Mouse (Mus musculus) c-Kit-positive CD71-positive TER-119-positive erythroid progenitor cells, embryonic 14.5 days (primary cell): ENCODE data around the gene Grk3.
A peak's percentile ranks its signal among the peaks of the same experiment; 100 is the strongest.

Experiments
- DNase-seq: peaks from one replicate; pipeline ENCODE4 v3.0.0-alpha.2; 2013; ENCODE audit warnings: low spot score

Grk3 gene

GRCm38 (mm10) chr5:112935436-112935835 lies 80.2 kb downstream of the Grk3 start:
- DNase-seq: no peak

DNA sequence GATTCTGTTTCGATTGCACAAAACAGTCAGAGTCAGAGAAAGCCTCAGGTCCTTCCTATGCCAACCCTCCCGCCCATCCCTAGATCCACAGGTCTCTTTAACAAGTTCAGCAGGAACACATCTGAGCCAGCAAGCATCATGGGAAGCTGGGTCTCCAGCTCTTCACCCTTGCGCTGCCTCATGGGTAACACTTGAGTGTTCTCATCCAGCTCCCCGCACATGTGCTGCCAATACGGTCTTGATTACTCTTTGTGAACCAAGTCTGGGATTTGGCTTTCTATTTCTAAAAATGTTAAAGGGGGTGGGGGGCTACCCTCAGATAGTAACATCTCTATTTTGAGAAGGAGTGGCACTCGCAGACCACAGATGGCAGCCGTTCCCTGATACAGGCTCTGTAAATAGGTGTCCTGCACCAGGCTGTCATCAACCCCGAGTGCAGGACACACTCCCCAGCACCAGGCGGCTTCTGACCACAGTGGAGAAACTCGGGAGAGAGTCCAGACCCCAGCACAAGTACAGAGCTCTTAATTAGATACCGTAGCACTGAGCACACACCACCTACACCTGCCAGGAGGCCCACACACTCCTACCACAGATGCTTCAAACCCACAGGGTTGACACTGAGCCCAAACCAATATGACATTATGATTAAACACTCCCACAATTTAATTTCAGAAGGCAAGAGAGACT lies 82.6 kb downstream of the Grk3 start:
- no peak for DNase-seq

DNA sequence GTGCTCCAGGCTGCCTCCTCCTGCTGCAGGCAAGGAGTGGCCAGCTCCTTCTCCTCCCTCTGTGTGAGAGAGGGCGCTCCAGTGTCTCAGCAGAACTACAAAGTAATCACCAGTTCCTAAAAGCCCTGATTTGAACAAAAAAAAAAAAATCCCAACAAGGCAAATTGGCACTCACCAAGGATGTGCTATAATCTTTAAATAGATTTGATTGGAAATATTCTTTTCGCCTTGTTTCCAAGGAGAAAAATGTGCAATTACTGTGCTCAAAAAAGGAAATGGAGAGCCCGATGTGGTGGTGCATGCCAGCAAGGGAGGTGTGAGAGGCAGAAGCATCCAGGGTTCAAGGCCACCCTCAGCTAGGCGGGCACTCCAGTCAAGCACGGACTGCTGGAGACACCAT lies 83.7 kb downstream of the Grk3 start:
- DNase-seq: no peak

- DNase-seq: no peak
Observed at GRCm38 (mm10) chr5:112928201-112928881, 87.2 kb downstream of the Grk3 start.

GRCm38 (mm10) chr5:112925422-112925821 lies 90.2 kb downstream of the Grk3 start:
- no peak for DNase-seq

DNA sequence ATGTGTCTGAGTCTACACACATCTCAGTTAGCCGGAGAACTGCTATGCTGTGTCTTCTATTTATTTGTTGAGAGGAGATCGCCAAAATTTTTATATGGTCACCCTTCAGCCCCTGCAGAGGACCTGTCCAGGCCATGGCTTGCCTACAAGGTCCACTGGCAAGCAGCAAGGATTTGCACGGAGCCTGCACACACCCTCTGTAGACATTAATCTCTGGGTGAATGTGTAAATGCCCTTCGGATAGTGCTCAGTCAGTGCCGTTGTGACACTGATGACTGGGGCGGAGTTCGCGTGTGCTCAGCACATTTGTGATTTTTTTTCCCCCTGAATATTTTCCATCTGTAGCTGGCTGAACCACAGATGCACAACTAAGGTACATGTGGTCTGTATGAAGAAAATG lies 90.8 kb downstream of the Grk3 start:
- DNase-seq: no peak

- no peak for DNase-seq
Observed at GRCm38 (mm10) chr5:112923841-112924240, 91.8 kb downstream of the Grk3 start.

DNA sequence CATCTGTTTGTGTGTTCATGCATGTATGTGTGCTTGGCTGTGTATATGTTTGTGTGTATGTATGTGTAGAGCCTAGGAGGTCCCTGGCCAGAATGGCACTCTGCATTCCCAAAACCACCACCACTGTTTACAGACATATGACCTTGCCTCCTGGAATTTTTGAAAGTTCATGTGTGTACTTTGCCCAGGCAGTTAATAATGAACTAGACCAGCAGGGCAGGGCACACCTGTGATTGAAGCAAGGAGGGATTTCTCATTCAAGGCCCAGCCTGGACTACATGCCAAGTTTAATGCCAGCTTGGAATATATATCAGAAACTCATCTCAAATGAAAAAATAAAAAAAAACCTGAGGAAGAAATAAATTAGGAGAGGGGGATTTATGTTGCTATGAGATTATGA lies 93.7 kb downstream of the Grk3 start:
- DNase-seq: no peak

- no peak for DNase-seq
Observed at GRCm38 (mm10) chr5:112910381-112910780, 105.2 kb downstream of the Grk3 start.

GRCm38 (mm10) chr5:112908169-112908614 lies 107.4 kb downstream of the Grk3 start:
- no peak for DNase-seq

DNA sequence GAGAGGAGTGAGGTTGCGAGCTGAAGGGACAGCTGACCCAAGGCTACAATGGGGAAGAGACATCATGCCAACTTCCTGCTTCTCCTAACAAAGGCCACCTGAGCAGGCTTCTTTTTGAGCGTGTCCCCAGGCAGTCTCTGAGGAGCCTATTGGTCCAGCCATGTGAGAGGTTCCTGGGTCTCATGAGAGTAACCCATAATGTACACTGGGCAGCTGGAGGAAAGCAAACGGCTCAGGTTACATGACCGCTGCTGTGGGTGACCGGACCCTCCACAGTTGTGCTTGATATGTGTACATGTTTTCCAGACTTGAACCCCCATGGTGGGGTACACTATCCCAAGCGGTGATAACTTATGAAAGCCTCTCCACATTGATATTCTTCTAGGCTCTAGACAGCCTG lies 108.1 kb downstream of the Grk3 start:
- no peak for DNase-seq

DNA sequence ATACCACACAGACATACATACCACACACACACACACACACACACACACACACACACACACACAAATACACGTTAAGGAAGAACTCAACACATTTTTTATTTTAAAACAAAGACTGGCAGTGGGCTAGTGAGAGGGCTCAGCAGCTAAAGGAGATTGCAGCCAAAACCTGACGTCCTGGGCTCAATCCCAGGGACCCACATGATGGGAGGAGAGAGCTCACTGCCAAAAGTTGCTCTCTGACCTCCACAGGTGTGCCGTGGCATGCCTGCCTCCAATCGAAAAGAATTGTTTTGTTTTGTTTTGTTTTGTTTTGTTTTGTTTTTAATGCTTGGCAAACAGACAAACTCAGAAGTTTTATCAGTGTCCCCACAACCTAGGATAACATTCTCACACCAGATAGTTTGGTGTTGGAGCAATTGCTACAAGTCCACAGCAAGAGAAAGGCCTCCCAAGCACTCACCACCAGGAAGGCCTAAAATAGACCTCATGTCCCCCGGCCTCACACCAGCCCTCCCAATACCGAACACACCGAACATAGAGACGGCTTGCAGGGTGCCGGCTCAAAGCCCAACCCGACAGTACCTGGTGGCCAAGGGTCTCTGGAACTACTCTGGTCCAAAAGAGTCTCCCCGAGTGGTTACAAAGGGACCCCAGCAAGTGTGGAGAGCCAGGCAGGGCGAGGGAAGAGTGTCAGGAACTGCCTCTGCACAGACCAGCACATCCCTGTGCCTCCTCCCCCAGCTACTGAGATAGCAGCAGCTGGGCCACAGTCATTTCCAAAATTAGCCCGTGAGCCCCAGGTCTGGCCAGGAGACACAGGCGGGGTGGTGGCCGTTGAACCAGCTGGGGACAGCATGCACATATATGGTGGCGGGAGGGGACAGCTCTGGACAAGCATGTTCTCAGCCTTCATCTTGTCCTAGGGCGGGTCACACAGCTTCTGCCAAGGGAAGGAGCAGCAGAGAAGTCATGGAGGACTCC lies 119.6 kb downstream of the Grk3 start, which contains the start of gene Myo18b:
TSS of gene Myo18b (minus strand) at position 689 of the 981 bp plus-strand sequence.
- DNase-seq: no peak

GRCm38 (mm10) chr5:112893462-112894060 lies 122.0 kb downstream of the Grk3 start:
- no peak for DNase-seq

DNA sequence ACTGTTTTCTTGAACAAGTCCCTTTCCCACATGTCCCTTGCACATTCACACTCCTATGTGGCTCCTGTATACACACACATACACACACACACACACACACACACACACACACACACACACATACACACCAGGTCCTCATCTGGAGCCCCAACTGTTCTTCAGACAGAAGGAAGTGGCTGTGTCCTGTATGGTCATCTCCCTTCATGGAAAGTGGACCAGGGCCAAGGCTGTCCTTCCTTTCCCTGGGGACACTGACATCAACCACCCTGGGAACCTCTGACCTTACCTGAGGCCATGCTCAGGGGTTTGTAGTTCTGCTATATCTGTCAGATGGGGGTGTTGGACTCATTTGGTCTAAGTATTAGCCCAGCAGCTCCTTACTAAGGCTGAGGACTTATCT lies 123.2 kb downstream of the Grk3 start:
- DNase-seq: no peak

DNA sequence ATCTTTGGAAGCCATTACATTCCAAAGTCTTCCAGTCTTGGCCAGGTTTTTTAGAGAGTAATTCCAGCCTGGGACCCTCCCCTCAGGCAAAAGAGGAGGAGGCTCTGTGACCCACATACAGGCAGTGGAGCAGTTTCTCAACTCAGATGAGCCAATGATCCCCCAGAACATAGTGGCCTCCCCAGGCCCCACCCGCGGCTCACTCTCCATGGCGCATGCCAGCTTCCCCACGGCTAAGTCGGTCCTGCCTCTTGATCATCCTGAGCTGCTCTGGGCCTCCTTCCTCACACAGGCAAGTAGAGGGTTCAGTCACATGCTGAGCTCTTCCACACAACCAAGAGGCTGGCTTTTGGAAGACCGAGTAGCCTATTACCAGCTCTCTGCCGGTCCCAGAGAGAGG lies 126.9 kb downstream of the Grk3 start:
- no peak for DNase-seq

- no peak for DNase-seq
Observed at GRCm38 (mm10) chr5:112886687-112887491, 128.7 kb downstream of the Grk3 start.

GRCm38 (mm10) chr5:112877391-112878115 lies 138.0 kb downstream of the Grk3 start:
- DNase-seq: no peak

DNA sequence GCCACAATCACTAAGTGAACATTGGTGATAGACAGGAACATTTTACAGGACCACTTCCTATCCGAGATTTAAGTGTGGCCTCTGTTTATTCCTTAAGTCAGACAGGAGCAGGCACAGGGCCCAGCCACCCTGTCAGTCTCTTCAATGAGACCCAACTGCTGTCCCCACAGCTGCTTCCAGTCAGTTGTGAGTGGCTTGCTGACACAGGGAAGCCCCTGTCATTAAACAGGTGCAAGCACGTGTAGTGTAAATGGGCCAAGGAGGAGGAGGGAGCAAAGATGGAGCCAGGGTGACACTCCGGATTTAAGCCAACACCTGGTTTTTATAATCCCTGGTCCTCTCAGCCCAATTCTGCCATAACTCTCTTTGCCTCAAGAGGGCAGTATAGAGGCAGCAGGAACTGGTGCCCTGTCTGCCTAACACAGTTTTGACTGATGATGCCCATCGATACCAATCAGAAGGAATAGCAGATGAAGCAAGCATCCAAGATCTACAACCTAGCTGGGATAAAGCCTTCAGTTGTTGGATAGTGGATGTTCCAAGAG lies 138.7 kb downstream of the Grk3 start:
- peak; percentile 9 for DNase-seq

- no peak for DNase-seq
Observed at GRCm38 (mm10) chr5:112872999-112873398, 142.6 kb downstream of the Grk3 start.

DNA sequence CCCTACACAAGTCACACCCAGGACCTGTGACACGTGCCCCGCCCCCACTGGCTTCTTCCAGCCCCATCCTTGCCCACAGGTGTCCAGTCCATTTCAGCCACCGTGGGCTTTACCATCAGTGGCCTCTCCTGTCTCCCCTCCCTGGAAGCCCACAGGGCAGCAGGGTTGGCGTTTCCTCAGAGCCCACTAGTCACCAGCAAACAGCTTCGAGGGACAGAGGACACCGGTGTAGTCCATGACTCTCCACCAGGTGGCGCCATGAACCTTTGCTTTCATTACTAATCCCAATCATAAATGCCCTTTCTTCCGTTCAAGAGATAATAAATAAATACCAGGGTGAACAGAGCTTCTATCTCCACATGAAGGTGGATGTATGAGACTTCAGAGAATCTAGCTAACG lies 144.9 kb downstream of the Grk3 start:
- DNase-seq: peak; percentile 39
